8 mouse cellular contexts compared by ENCODE assay signal in genomic region chr11:11462561-11462890, GRCm38 (mm10). TPM values are rescaled to one million over a fixed set of nuclear protein-coding genes. Genes with fewer than 3 reads are reported as not detected.
A peak's percentile ranks its signal among the peaks of the same experiment; 100 is the strongest.
DNase-seq lines count a peak whose midpoint lies in the region; ATAC-seq and TF ChIP-seq lines count a peak whose summit lies in the region.

No protein-coding gene starts in this region.

- intact Hi-C loops in heart, postnatal 36 days (cut with DNase I), result loop anchor here (10.0 kb wide), 1 partner anchor 512 kb away; no protein-coding TSS in a partner anchor
- intact Hi-C loops in gastrocnemius, postnatal 36 days (cut with DNase I), result no loop called here

- WGBS in heart, embryonic 16.5 days, result 83% methylated on average over 5 of the region's 5 CpGs
- WGBS in forebrain, postnatal 0 days, result 84% methylated on average over 5 of the region's 5 CpGs
- WGBS in liver, postnatal 0 days (ENCODE audit: insufficient replicate concordance), result 62% methylated on average over 5 of the region's 5 CpGs

- no peak for ATAC-seq in heart, embryonic 16.5 days (replicated peaks; ENCODE audit: extremely low read depth, insufficient read depth, low FRiP score)
- ATAC-seq in forebrain, postnatal 0 days, result no peak
- ATAC-seq in liver, postnatal 0 days, result no peak
- no peak for ATAC-seq in activated CD4-positive, CD25-positive, alpha-beta regulatory T cell, adult 4 months

- peaks cover 2% of the 10 kb centered on the region; the same call in 1 of the 2 replicates for H3K79me2 ChIP-seq in MEL (ENCODE audit: control insufficient read depth, insufficient read depth, low read length, poor library complexity)

- no peak for TF ChIP-seq CTCF in MEL (IDR thresholded peaks at IDR 0.05 in 2 of 3, conservative IDR thresholded peaks at IDR 0.05 in 1 of 3; ENCODE audit: control insufficient read depth in 1 of 3, insufficient read depth in 1 of 3, low read depth in 2 of 3, low read length in 3 of 3, poor library complexity in 1 of 3, severe bottlenecking in 1 of 3)
- TF ChIP-seq CTCF in forebrain, postnatal 0 days (IDR thresholded peaks at IDR 0.05; ENCODE audit: low read depth), result no peak
- TF ChIP-seq CTCF in liver, postnatal 0 days (IDR thresholded peaks at IDR 0.05; ENCODE audit: low read depth), result no peak

- no peak for TF ChIP-seq EP300 in MEL (IDR thresholded peaks at IDR 0.05; ENCODE audit: low read depth in 1 of 2, low read length in 2 of 2)
- TF ChIP-seq EP300 in liver, postnatal 0 days (IDR thresholded peaks at IDR 0.05; ENCODE audit: low read depth), result no peak

- H3K36me3 ChIP-seq in heart, embryonic 16.5 days (ENCODE audit: control insufficient read depth, insufficient read depth), result no peaks in the 10 kb centered on the region
- H3K36me3 ChIP-seq in MEL (ENCODE audit: control insufficient read depth in 1 of 2, insufficient read depth in 2 of 2, low read length in 2 of 2), result peaks cover 0 to 24% of the 10 kb centered on the region in 2 experiments; a peak in 2 of 4 replicates
- no peaks in the 10 kb centered on the region for H3K36me3 ChIP-seq in forebrain, postnatal 0 days (ENCODE audit: insufficient read depth)
- no peaks in the 10 kb centered on the region for H3K36me3 ChIP-seq in liver, postnatal 0 days (replicated peaks; ENCODE audit: insufficient read depth, low read length)

- no peak for TF ChIP-seq POLR2A in MEL (IDR thresholded peaks at IDR 0.05; ENCODE audit: control insufficient read depth in 1 of 2, insufficient read depth in 1 of 2, low read depth in 1 of 2, low read length in 2 of 2, poor library complexity in 1 of 2)

- H3K4me1 ChIP-seq in heart, embryonic 16.5 days (ENCODE audit: control insufficient read depth, insufficient read depth, low read length), result no peaks in the 10 kb centered on the region
- H3K4me1 ChIP-seq in MEL (ENCODE audit: control insufficient read depth in 1 of 2, insufficient read depth in 2 of 2, low read length in 2 of 2), result peaks cover 7 to 10% of the 10 kb centered on the region in 2 experiments
- H3K4me1 ChIP-seq in forebrain, postnatal 0 days (ENCODE audit: insufficient read depth), result peaks cover 6% of the 10 kb centered on the region; the same call in 1 of the 2 replicates
- H3K4me1 ChIP-seq in liver, postnatal 0 days (ENCODE audit: insufficient read depth), result peaks cover 7% of the 10 kb centered on the region; the same call in 1 of the 2 replicates

- peak overlapping the region; percentile 67 for H3K9ac ChIP-seq in heart, embryonic 16.5 days (ENCODE audit: low read length)
- peak overlapping the region; percentile 83 for H3K9ac ChIP-seq in MEL (ENCODE audit: control insufficient read depth, low read depth, low read length, poor library complexity, severe bottlenecking)
- peak overlapping the region; percentile 66 for H3K9ac ChIP-seq in forebrain, postnatal 0 days
- peak overlapping the region; percentile 65 for H3K9ac ChIP-seq in liver, postnatal 0 days (replicated peaks)

- peak overlapping the region; percentile 58 for H3K4me3 ChIP-seq in heart, embryonic 16.5 days (ENCODE audit: low read length)
- H3K4me3 ChIP-seq in MEL (ENCODE audit: control insufficient read depth in 1 of 2, insufficient read depth in 1 of 2, low read depth in 2 of 2, low read length in 2 of 2), result peak overlapping the region; percentile 70 to 80
- H3K4me3 ChIP-seq in forebrain, postnatal 0 days (ENCODE audit: low read depth, low read length), result peak overlapping the region; percentile 75
- peak overlapping the region; percentile 71 for H3K4me3 ChIP-seq in liver, postnatal 0 days (ENCODE audit: low read depth, low read length)

- H3K27me3 ChIP-seq in heart, embryonic 16.5 days (ENCODE audit: control insufficient read depth, insufficient read depth, low read length), result no peaks in the 10 kb centered on the region
- H3K27me3 ChIP-seq in MEL (ENCODE audit: control insufficient read depth in 1 of 2, insufficient read depth in 2 of 2, low read length in 2 of 2), result no peaks in the 10 kb centered on the region
- H3K27me3 ChIP-seq in forebrain, postnatal 0 days (ENCODE audit: insufficient read depth, low read length), result no peaks in the 10 kb centered on the region
- H3K27me3 ChIP-seq in liver, postnatal 0 days (ENCODE audit: insufficient read depth, low read length), result no peaks in the 10 kb centered on the region

- no peak for TF ChIP-seq RAD21 in MEL (IDR thresholded peaks at IDR 0.05; ENCODE audit: low read depth, low read length)

- H3K4me2 ChIP-seq in heart, embryonic 16.5 days (ENCODE audit: low read depth, low read length), result peak overlapping the region; percentile 77
- peak overlapping the region; percentile 74 for H3K4me2 ChIP-seq in forebrain, postnatal 0 days (ENCODE audit: low read depth)
- peak overlapping the region; percentile 91 for H3K4me2 ChIP-seq in liver, postnatal 0 days (ENCODE audit: low read depth, low read length)

- no peak for DNase-seq in heart, postnatal 36 days
- no peak for DNase-seq in MEL (ENCODE audit: low read depth, low spot score)
- DNase-seq in forebrain, postnatal 0 days, result no peak
- no peak for DNase-seq in liver, postnatal 0 days
- no peak for DNase-seq in yolk sac, embryonic 10.5 days (ENCODE audit: low spot score)
- no peak for DNase-seq in gastrocnemius, postnatal 36 days

- peak overlapping the region; percentile 59; the same call in 1 of the 2 replicates for H3K27ac ChIP-seq in heart, embryonic 16.5 days (ENCODE audit: low read length)
- H3K27ac ChIP-seq in MEL (ENCODE audit: control insufficient read depth, low read depth, low read length), result peak overlapping the region; percentile 52
- 0 out of 2 replicates have a peak overlapping the region, but pooled peaks have one; percentile 71 for H3K27ac ChIP-seq in forebrain, postnatal 0 days (ENCODE audit: low read depth, low read length)
- H3K27ac ChIP-seq in liver, postnatal 0 days (ENCODE audit: low read depth), result peak overlapping the region; percentile 52; the same call in 1 of the 2 replicates

- no peaks in the 10 kb centered on the region for H3K9me3 ChIP-seq in heart, embryonic 16.5 days (replicated peaks; ENCODE audit: control insufficient read depth, low read length)
- H3K9me3 ChIP-seq in MEL (replicated peaks; ENCODE audit: insufficient read depth, low read length), result no peaks in the 10 kb centered on the region
- no peaks in the 10 kb centered on the region for H3K9me3 ChIP-seq in forebrain, postnatal 0 days (ENCODE audit: low read length)
- H3K9me3 ChIP-seq in liver, postnatal 0 days (ENCODE audit: low read length), result no peaks in the 10 kb centered on the region

TF ChIP-seq in MEL, 35 proteins besides CTCF, POLR2A, EP300 and RAD21:
- no peak for TF ChIP-seq ZMIZ1 (IDR thresholded peaks at IDR 0.05; ENCODE audit: low read depth, low read length)
- no peak for TF ChIP-seq GATA1 (IDR thresholded peaks at IDR 0.05; ENCODE audit: low read depth, low read length)
- TF ChIP-seq JUND (IDR thresholded peaks at IDR 0.05; ENCODE audit: low read depth, low read length), result no peak
- no peak for TF ChIP-seq POLR2AphosphoS5 (IDR thresholded peaks at IDR 0.05; ENCODE audit: borderline replicate concordance, low read depth, low read length)
- peak; percentile 60; the same call in 1 of the 2 replicates for TF ChIP-seq MYC (IDR thresholded peaks at IDR 0.05; ENCODE audit: low read depth, low read length)
- TF ChIP-seq SIN3A (IDR thresholded peaks at IDR 0.05; ENCODE audit: low read length), result peak; percentile 48; the same call in 1 of the 2 replicates
- no peak for TF ChIP-seq HCFC1 (IDR thresholded peaks at IDR 0.05; ENCODE audit: low read depth, low read length)

RNA-seq across cellular contexts. Expression of gene Zpbp, which starts 0.3 kb away (rescaled TPM):
- 0.66 and 0.67 TPM in 2 replicates for polyA plus RNA-seq in heart, embryonic 16.5 days (2015; fragmentation: Nextera tagmentation; extraction: Ambion mirVana)
- under 1 TPM; 0.30 to 0.44 TPM for total RNA-seq in heart, postnatal 36 days (2021)
- total RNA-seq in MEL (2012; rRNA removed), result 0.39 and 0.42 TPM in 2 replicates
- polyA plus RNA-seq in MEL (2012; ENCODE audit: insufficient read depth in 1 of 2, insufficient read length in 2 of 2, low read depth in 1 of 2, low replicate concordance in 2 of 2, missing spikeins in 1 of 2), result under 1 TPM in 1 of 2 experiments, not detected in 1; 0.47 TPM
- 1.9 TPM in 2 replicates for total RNA-seq in forebrain, postnatal 0 days (2014; rRNA removed)
- 0.84 and 0.90 TPM in 2 replicates for polyA plus RNA-seq in forebrain, postnatal 0 days (2015; fragmentation: Nextera tagmentation; extraction: Ambion mirVana)
- polyA plus RNA-seq in liver, postnatal 0 days (2015; fragmentation: Nextera tagmentation; extraction: Ambion mirVana), result 0.13 and 0.15 TPM in 2 replicates
- under 1 TPM; 0.24 to 0.62 TPM for polyA plus RNA-seq in activated CD4-positive, CD25-positive, alpha-beta regulatory T cell, adult 4 months (2017; shearing (Covaris generic))
- under 1 TPM; 0.15 to 0.20 TPM for total RNA-seq in gastrocnemius, postnatal 36 days (2021)

RNA-seq across cellular contexts. Expression of gene Spata48, which starts 0.6 kb away (rescaled TPM):
- 1.7 and 1.8 TPM in 2 replicates for polyA plus RNA-seq in heart, embryonic 16.5 days (2015; fragmentation: Nextera tagmentation; extraction: Ambion mirVana)
- total RNA-seq in heart, postnatal 36 days (2021), result under 1 TPM; 0.35 to 0.56 TPM
- 0.15 and 0.29 TPM in 2 replicates for total RNA-seq in MEL (2012; rRNA removed)
- 1 to 10 TPM in 1 of 2 experiments, not detected in 1; 1.1 TPM for polyA plus RNA-seq in MEL (2012; ENCODE audit: insufficient read depth in 1 of 2, insufficient read length in 2 of 2, low read depth in 1 of 2, low replicate concordance in 2 of 2, missing spikeins in 1 of 2)
- 6.8 and 7.6 TPM in 2 replicates for total RNA-seq in forebrain, postnatal 0 days (2014; rRNA removed)
- polyA plus RNA-seq in forebrain, postnatal 0 days (2015; fragmentation: Nextera tagmentation; extraction: Ambion mirVana), result 0.48 and 0.89 TPM in 2 replicates
- 0.89 and 1.3 TPM in 2 replicates for polyA plus RNA-seq in liver, postnatal 0 days (2015; fragmentation: Nextera tagmentation; extraction: Ambion mirVana)
- 1 to 10 TPM in 1 of 2 experiments, under 1 TPM in 1; 0.34 to 1.2 TPM for polyA plus RNA-seq in activated CD4-positive, CD25-positive, alpha-beta regulatory T cell, adult 4 months (2017; shearing (Covaris generic))
- total RNA-seq in gastrocnemius, postnatal 36 days (2021), result under 1 TPM in 1 of 2 experiments, not detected in 1; 0.51 TPM
